Mouse (Mus musculus): ENCODE data around the gene Sfi1. TPM values are rescaled to one million over a fixed set of nuclear protein-coding genes. Genes with fewer than 3 reads are reported as not detected.
A peak's percentile ranks its signal among the peaks of the same experiment; 100 is the strongest.
"Not testable (repeated sequence)": the region's sequence is repeated elsewhere in the genome, so short reads cannot be mapped to it uniquely, and the experiment has no call there.

Gene Sfi1
- polyA plus RNA-seq, 1 experiment from 2014 or later = 14.9 TPM

DNA sequence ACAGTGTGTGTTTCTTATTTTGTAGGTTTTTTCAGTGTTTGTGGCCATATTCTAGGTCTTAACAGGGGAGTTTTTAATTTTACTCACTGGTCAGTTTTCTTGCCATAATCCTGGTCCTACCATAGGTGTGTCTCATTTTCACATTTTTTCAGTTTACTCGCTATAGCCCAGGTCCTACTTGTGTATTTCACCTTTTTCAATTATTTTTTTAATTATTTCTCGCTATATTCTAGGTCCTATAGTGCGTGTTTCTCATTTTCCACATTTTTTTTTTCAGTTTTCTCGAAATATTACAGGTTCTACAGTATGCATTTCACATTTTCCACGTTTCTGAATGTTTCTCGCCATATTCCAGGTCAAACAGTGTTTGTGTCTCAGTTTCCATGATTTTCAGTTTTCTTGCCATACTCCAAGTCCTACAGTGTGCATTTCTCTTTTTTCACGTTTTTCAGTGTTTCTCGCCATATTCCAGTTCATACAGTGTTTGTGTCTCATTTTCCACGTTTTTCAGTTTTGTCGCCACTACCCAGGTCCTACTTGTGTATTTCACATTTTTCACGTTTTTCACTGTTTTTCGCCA is 93.1 kb downstream of the Sfi1 start:
- not testable (repeated sequence) for H3K36me3 ChIP-seq (ENCODE audit: control insufficient read depth, insufficient read depth, low read length); H3K27ac ChIP-seq (ENCODE audit: low read depth, low read length); H3K9ac ChIP-seq (ENCODE audit: low read length); H3K27me3 ChIP-seq (ENCODE audit: control insufficient read depth, insufficient read depth, low read length); DNase-seq (ENCODE audit: low spot score); H3K4me3 ChIP-seq (ENCODE audit: low read depth, low read length); H3K4me2 ChIP-seq (ENCODE audit: low read depth, low read length, severe bottlenecking); H3K4me1 ChIP-seq (replicated peaks; ENCODE audit: control insufficient read depth, insufficient read depth, low read length)
- WGBS = 79% methylated on average over 12 of the region's 12 CpGs
- peaks cover 40% of the 10 kb centered on the region for H3K9me3 ChIP-seq (ENCODE audit: control insufficient read depth, low read length)
- peak; percentile 56; the same call in 1 of the 2 replicates for ATAC-seq (replicated peaks; ENCODE audit: low FRiP score)

Other genes starting within 250 kb of the Sfi1 start
- gene Eif4enif1, start 8.9 kb upstream of the Sfi1 start, polyA plus RNA-seq (2014; fragmentation: Nextera tagmentation; extraction: Ambion mirVana) = 75.0 and 76.2 TPM in 2 replicates
- gene Drg1, start 73.0 kb upstream of the Sfi1 start, polyA plus RNA-seq (2014; fragmentation: Nextera tagmentation; extraction: Ambion mirVana) = 289 and 299 TPM in 2 replicates
- gene Patz1, start 95.4 kb upstream of the Sfi1 start, polyA plus RNA-seq (2014; fragmentation: Nextera tagmentation; extraction: Ambion mirVana) = 130 and 131 TPM in 2 replicates
- 9.7 and 10.6 TPM in 2 replicates for gene Pik3ip1, start 136.9 kb upstream of the Sfi1 start, polyA plus RNA-seq (2014; fragmentation: Nextera tagmentation; extraction: Ambion mirVana)
- 51.8 and 63.9 TPM in 2 replicates for gene Limk2, start 215.7 kb upstream of the Sfi1 start, polyA plus RNA-seq (2014; fragmentation: Nextera tagmentation; extraction: Ambion mirVana)